Mouse (Mus musculus) monocyte, adult 5-6 weeks (primary cell): ENCODE data around the gene Meis2. TPM values are rescaled to one million over a fixed set of nuclear protein-coding genes. Genes with fewer than 3 reads are reported as not detected.

Source experiments
- ATAC-seq: fragments of 153-309, 156-312 bp; replicated peaks from 2 replicates; pipeline ENCODE4 v1.8.0; 2017; ENCODE audit warnings: mild to moderate bottlenecking; ENCODE audit not compliant: low TSS enrichment, insufficient number of reproducible peaks, severe bottlenecking, poor library complexity, low FRiP score
- total RNA-seq: library from RNA; stranded (forward); fragments of 200-1000, 200-491, 200-594 nt; gene quantifications from 3 replicates; pipeline ENCODE4 v1.2.3, GENCODE M21; 2017

Meis2 gene
- total RNA-seq, 1 experiment from 2014 or later: not detected

GRCm38 (mm10) chr2:116069451-116070225 is 4.0 kb upstream of the Meis2 start:
- ATAC-seq: no peak

- no peak for ATAC-seq
Measured at GRCm38 (mm10) chr2:116068901-116069300, 3.3 kb upstream of the Meis2 start.

GRCm38 (mm10) chr2:116068461-116068860 is 2.8 kb upstream of the Meis2 start:
- no peak for ATAC-seq

GRCm38 (mm10) chr2:116067711-116068110 is 2.1 kb upstream of the Meis2 start:
- no peak for ATAC-seq

- no peak for ATAC-seq
Measured at GRCm38 (mm10) chr2:116067065-116067497, 1.4 kb upstream of the Meis2 start.

GRCm38 (mm10) chr2:116066057-116066941 is 660 bp upstream of the Meis2 start:
- ATAC-seq: no peak

GRCm38 (mm10) chr2:116065057-116065456 is 582 bp downstream of the Meis2 start:
- ATAC-seq: no peak

GRCm38 (mm10) chr2:116064521-116064920 is 1.1 kb downstream of the Meis2 start:
- no peak for ATAC-seq

GRCm38 (mm10) chr2:116063819-116064293 is 1.8 kb downstream of the Meis2 start:
- ATAC-seq: no peak

- ATAC-seq: no peak
Measured at GRCm38 (mm10) chr2:116062761-116063441, 2.7 kb downstream of the Meis2 start.

- ATAC-seq: no peak
Measured at GRCm38 (mm10) chr2:116062251-116062651, 3.4 kb downstream of the Meis2 start.

- no peak for ATAC-seq
Measured at GRCm38 (mm10) chr2:116061401-116062021, 4.1 kb downstream of the Meis2 start.

GRCm38 (mm10) chr2:116060701-116061400 is 4.8 kb downstream of the Meis2 start:
- no peak for ATAC-seq

GRCm38 (mm10) chr2:116060210-116060609 is 5.4 kb downstream of the Meis2 start:
- no peak for ATAC-seq

- ATAC-seq: no peak
Measured at GRCm38 (mm10) chr2:116059661-116060060, 6.0 kb downstream of the Meis2 start.

GRCm38 (mm10) chr2:116059066-116059465 is 6.6 kb downstream of the Meis2 start:
- ATAC-seq: no peak

GRCm38 (mm10) chr2:116058511-116058910 is 7.1 kb downstream of the Meis2 start:
- ATAC-seq: no peak

- ATAC-seq: no peak
Measured at GRCm38 (mm10) chr2:116056826-116057225, 8.8 kb downstream of the Meis2 start.
